Mouse (Mus musculus) stomach, embryonic 15.5 days (tissue): ENCODE data around the gene Pla2g3. TPM values are rescaled to one million over a fixed set of nuclear protein-coding genes. Genes with fewer than 3 reads are reported as not detected.

ENCODE experiments used
- ATAC-seq: fragments of 200-750 bp; cut with Nextera tagmentation; 2 replicates; pipeline ENCODE4 v1.8.0; 2017; ENCODE audit warnings: low read depth, moderate number of reproducible peaks, moderate TSS enrichment; ENCODE audit not compliant: insufficient read depth, low FRiP score
- H3K27ac ChIP-seq: fragments of 300-500 bp; sonication (generic); 2 replicates; pipeline ENCODE4 v1.5.1; 2015; ENCODE audit warnings: mild to moderate bottlenecking, inconsistent platforms
- H3K27me3 ChIP-seq: fragments of 300-500 bp; sonication (generic); replicated peaks from 2 replicates; pipeline ENCODE4 v1.6.1; 2015; ENCODE audit warnings: inconsistent platforms
- H3K36me3 ChIP-seq: fragments of 300-500 bp; sonication (generic); 2 replicates; pipeline ENCODE4 v1.6.1; 2015; ENCODE audit warnings: inconsistent platforms
- H3K4me1 ChIP-seq: fragments of 300-500 bp; sonication (generic); 2 replicates; pipeline ENCODE4 v1.6.1; 2015; ENCODE audit warnings: inconsistent platforms
- H3K4me2 ChIP-seq: fragments of 300-500 bp; sonication (generic); 2 replicates; pipeline ENCODE4 v1.6.1; 2015; ENCODE audit warnings: mild to moderate bottlenecking, inconsistent platforms
- H3K4me3 ChIP-seq: fragments of 300-500 bp; sonication (generic); replicated peaks from 2 replicates; pipeline ENCODE4 v1.5.1; 2015; ENCODE audit warnings: inconsistent platforms
- H3K9ac ChIP-seq: fragments of 300-500 bp; sonication (generic); 2 replicates; pipeline ENCODE4 v1.6.1; 2015; ENCODE audit warnings: inconsistent platforms
- H3K9me3 ChIP-seq: fragments of 300-500 bp; sonication (generic); 2 replicates; pipeline ENCODE4 v1.6.1; 2016; ENCODE audit warnings: inconsistent platforms
- WGBS: fragments of 180-500 bp; shearing (Covaris S2); methylation state at CpG from one replicate; pipeline ENCODE4 v1.1.7; 2015; 5-methylcytosine and 5-hydroxymethylcytosine counted together
- polyA plus RNA-seq: library from polyadenylated mRNA; unstranded; fragments of >200 nt; fragmentation: Nextera tagmentation; extraction: Ambion mirVana; gene quantifications from 2 replicates; pipeline ENCODE4 v1.2.1, GENCODE M21; 2015

Pla2g3 gene
- polyA plus RNA-seq, 1 experiment from 2014 or later: 0.82 TPM

DNA sequence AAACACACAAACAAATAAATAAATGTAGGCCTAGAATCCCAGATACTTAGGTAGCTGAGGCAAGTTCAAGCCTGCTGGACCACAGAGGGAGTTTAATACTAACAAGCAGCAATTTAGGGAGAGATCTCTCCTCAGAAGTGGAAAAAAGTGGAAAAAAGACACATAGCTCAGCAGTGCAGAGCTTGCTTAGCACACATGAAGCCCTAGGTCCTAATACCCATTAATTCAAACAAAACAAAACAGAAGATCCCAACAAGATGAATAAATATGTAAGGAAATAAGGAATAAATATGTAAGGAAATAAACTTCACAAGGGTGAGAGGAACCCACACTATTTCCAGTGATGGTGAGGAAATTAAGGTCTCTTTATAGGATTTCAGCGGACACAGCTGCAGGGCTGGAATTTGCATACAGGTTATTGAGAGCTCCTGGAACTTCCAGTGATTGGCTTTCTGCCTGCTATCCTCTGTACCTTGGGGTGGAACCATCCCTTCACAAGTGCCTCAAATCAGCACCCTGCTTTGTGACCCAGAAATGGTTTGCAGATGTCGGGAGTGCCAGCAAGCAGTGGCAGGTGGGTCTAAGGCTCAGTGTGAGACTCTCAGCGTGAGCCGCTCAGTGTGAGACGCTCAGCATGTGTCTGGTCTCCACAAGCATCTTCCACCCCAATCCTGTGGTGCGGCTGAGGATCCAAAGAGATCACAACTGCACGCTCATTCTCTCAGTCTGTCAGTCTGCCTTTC, 35.9 kb downstream of the Pla2g3 start:
- Histone ChIP-seq H3K9ac (no peak overlapping the region), H3K4me3 (no peak overlapping the region), H3K27me3 (no peaks in the 10 kb centered on the region), H3K4me2 (no peak overlapping the region), H3K36me3 (peaks cover 70% of the 10 kb centered on the region), H3K27ac (no peak overlapping the region), H3K4me1 (no peaks in the 10 kb centered on the region), H3K9me3 (no peaks in the 10 kb centered on the region)
- 83% methylated on average over 7 of the region's 7 CpGs for WGBS
- ATAC-seq: no peak

DNA sequence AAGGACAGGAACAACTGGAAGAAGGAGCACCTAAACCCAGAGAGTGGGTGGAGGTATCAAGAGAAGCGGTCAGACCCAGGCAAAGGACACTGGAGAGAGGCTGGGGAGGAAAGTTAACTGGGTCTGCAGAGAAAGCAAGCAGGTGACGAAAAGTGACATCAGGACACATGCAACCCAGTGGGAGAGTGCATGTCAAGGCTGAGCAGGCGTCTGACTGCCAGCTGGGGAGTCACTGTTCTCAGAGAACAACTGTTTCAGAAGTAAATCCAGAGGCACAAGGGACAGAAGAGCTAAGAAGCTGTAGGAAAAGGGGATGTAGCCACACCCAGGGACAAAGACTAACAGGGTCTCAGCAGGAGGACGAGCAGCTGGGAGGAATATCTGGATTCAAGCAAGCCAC, 37.5 kb downstream of the Pla2g3 start:
- Histone ChIP-seq H3K4me2 (no peak overlapping the region), H3K27me3 (no peaks in the 10 kb centered on the region), H3K4me1 (no peaks in the 10 kb centered on the region), H3K27ac (no peak overlapping the region), H3K36me3 (peaks cover 81% of the 10 kb centered on the region), H3K9me3 (no peaks in the 10 kb centered on the region), H3K9ac (no peak overlapping the region), H3K4me3 (no peak overlapping the region)
- ATAC-seq: no peak
- WGBS: 87% methylated on average over 4 of the region's 4 CpGs

DNA sequence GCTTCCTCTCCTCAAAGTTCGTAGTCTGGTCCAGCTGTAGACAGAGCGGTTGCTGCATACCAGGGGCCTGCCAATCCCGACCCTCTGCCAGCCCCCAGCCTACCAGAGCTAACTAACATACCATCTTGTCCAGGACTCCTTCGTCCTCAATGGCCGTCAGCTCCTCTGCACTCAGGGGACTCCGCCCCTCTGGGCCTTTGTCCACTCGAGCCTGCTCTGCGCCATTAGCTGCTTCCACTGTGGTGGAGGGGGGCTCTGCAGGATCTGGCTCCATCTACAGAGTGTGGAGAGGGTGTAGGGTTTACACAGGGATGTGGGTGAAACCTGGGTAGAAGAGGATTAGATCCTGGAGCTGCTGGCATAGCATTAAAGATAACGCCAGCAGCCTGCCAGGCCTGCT, 38.1 kb downstream of the Pla2g3 start:
- Histone ChIP-seq H3K4me1 (no peaks in the 10 kb centered on the region), H3K9me3 (no peaks in the 10 kb centered on the region), H3K27ac (no peak overlapping the region), H3K36me3 (peaks cover 86% of the 10 kb centered on the region), H3K4me2 (no peak overlapping the region), H3K9ac (no peak overlapping the region), H3K4me3 (no peak overlapping the region), H3K27me3 (no peaks in the 10 kb centered on the region)
- no peak for ATAC-seq
- 81% methylated on average over 9 of the region's 9 CpGs for WGBS

DNA sequence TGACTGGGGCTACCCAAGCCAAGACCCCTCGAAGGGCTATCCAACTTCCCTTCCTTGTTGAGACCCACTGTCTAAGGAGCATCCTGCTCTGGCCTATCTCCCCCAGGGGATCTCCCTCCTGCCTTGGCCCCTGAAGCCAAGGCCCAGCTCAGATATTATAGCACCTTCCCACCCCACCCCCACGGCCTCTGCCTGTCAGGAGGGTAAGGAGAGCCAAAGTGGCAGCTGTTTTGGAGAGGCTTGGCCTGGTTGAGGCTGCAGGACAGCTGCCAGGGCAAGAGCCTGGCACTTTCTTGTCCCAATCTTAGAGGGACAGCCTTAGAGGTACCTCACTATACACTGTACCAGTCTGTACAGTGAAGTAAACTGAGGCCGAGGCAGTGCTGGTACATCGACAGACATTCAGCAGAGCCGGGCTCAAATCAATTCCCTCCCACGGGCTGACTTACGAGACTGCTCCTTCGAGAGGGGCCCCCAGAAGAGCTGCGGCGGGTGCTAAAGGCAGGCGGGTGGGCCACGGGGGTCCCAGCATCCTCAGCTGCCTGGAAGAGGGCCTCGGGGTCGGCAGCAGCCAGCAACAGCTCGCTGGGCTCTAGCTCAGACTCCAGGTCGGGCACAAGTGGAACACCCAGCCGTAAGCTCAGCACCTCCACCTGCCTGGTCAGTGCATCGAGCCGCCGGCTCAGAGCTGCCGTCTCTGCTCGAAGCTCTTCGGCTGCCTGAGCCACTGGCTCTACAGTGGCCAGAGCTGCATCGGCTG, 39.1 kb downstream of the Pla2g3 start:
- Histone ChIP-seq H3K4me3 (no peak overlapping the region), H3K4me2 (no peak overlapping the region), H3K9ac (no peak overlapping the region), H3K36me3 (peaks cover 85% of the 10 kb centered on the region), H3K27me3 (no peaks in the 10 kb centered on the region), H3K4me1 (no peaks in the 10 kb centered on the region), H3K27ac (no peak overlapping the region), H3K9me3 (no peaks in the 10 kb centered on the region)
- ATAC-seq: no peak
- WGBS: 91% methylated on average over 24 of the region's 24 CpGs

DNA sequence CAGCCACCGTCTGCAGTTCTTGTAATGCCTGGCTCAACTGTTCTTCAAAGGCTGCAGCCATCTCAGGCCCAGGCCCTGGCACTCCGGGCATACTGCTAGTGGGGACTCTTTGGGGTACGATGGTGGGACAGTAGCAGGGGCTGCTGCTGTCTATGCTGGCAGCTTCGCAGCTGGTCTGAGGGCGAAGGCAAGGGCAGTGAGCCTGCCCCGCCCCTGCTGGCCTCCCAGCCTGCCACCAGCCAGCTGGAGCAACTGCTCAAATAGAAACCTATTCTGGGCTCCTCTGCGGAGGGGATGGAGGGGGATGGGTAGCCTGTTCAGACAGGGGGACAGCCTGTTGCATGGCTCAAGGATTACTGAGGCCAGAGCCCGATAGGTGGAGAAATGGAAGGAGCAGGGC, 39.7 kb downstream of the Pla2g3 start:
- Histone ChIP-seq H3K9ac (no peak overlapping the region), H3K4me2 (no peak overlapping the region), H3K4me3 (no peak overlapping the region), H3K36me3 (peaks cover 85% of the 10 kb centered on the region), H3K4me1 (no peaks in the 10 kb centered on the region), H3K27ac (no peak overlapping the region), H3K9me3 (no peaks in the 10 kb centered on the region), H3K27me3 (no peaks in the 10 kb centered on the region)
- no peak for ATAC-seq
- WGBS: 81% methylated on average over 8 of the region's 8 CpGs

DNA sequence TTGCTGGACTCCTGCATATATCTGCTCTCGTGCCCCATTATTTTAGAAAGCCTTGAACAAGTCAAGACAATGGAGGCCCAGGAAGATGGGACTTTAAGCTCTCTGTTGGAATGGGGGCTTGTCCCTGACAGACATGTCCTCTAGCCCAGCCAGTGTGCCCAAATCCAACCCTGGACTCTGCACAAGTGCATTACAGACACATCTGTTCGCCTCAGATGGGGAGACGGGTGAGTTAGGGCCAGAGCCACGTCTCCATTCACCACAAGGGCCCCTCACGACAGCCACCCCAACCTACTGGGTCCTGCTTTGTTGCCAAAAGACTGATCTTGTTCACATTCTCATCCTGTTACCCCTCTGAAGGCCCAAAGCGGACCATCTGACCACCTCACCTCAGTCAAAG, 40.1 kb downstream of the Pla2g3 start:
- ATAC-seq: no peak
- no peaks in the 10 kb centered on the region for H3K27me3 ChIP-seq
- no peak overlapping the region for H3K27ac ChIP-seq
- H3K4me2 ChIP-seq: no peak overlapping the region
- H3K36me3 ChIP-seq: peaks cover 84% of the 10 kb centered on the region
- no peaks in the 10 kb centered on the region for H3K4me1 ChIP-seq
- no peak overlapping the region for H3K9ac ChIP-seq
- 81% methylated on average over 6 of the region's 6 CpGs for WGBS
- H3K4me3 ChIP-seq: no peak overlapping the region
- no peaks in the 10 kb centered on the region for H3K9me3 ChIP-seq

DNA sequence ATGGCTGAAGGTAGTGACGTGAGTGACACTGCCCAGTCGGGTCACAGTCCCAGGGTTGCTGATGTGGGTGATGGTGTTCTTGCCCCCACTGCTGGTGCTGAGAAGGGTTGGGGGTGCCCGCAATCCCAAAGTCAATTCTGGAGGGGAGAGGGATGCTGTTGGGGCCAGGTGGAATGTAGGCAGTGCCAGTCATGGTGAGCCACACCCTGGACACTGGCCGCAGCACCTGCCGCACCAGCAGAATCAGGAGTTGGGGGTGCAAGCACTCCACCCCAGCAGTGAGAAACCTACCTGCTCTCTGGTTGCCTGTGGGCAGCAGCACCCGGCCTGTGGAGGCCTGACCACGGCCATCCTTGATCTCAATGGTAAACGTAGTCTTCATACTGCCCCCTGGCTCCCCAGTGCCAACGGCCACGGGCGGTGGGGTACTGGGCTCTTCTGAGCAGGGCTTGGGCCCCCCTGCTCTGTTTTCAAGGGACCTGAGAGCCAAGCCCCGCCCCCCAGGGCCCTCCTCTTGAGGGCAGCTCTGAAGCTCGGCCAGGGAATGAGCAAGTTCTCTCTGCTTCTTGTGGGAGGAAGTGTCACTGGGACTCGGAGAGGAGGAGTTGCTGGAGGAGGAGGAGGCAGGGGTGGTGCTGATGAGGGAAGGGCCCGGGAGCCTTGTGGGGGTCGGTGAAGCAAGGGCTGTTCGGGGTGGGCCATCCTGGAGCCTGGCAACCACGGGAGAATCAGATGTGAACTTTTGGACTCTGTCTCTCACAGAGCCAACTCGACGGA, 41.6 kb downstream of the Pla2g3 start:
- H3K4me3 ChIP-seq: no peak overlapping the region
- no peak for ATAC-seq
- no peaks in the 10 kb centered on the region for H3K9me3 ChIP-seq
- H3K4me2 ChIP-seq: no peak overlapping the region
- no peaks in the 10 kb centered on the region for H3K27me3 ChIP-seq
- 71% methylated on average over 20 of the region's 20 CpGs for WGBS
- no peak overlapping the region for H3K27ac ChIP-seq
- H3K36me3 ChIP-seq: peaks cover 80% of the 10 kb centered on the region
- H3K9ac ChIP-seq: no peak overlapping the region
- no peaks in the 10 kb centered on the region for H3K4me1 ChIP-seq

DNA sequence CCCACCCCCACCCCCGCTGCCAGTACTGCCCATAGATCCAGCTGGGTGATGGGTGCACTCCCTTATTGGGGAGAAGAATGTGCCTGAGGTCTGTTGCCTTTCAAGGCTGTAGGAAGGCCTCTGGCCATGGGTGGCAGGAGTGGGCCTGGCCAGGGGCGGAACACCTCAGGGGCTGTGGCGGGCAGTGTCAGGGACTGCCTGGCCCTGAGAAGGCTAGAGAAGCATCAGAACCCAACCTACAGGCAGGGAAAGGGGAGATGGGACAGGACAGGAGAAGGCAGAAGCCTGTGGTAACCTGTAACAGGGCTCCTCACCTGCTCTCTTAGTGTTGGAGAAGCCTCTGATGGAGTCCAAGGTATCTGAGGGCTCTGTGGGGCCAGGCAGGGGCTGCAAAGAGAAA, 42.6 kb downstream of the Pla2g3 start:
- H3K9me3 ChIP-seq: no peaks in the 10 kb centered on the region
- H3K9ac ChIP-seq: no peak overlapping the region
- H3K27me3 ChIP-seq: no peaks in the 10 kb centered on the region
- WGBS: 94% methylated on average over 3 of the region's 3 CpGs
- no peak overlapping the region for H3K4me3 ChIP-seq
- no peak overlapping the region for H3K27ac ChIP-seq
- peaks cover 5% of the 10 kb centered on the region for H3K4me1 ChIP-seq
- H3K4me2 ChIP-seq: no peak overlapping the region
- peaks cover 70% of the 10 kb centered on the region for H3K36me3 ChIP-seq
- ATAC-seq: no peak

DNA sequence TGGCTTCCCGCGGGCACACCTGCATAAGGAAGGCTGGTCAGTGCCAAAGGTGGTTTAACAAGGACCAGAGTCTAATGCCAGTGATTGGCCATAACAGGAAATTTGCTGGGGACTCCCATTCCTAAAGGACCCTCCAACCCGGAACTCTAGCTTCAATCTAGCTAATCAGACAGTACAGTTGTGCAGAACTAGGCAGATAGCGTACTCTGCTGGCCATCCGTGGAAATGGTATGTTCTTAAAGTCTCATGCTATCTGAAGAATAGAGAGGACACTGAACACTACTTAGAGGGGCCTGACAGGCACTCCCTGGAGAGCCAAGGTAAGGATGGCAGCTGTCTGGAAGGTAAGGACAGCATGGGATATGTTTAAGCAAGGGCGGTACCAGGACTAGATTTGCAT, 43.5 kb downstream of the Pla2g3 start:
- WGBS: 79% methylated on average over 6 of the region's 6 CpGs
- H3K4me1 ChIP-seq: peaks cover 14% of the 10 kb centered on the region
- no peak overlapping the region for H3K27ac ChIP-seq
- peaks cover 62% of the 10 kb centered on the region for H3K36me3 ChIP-seq
- H3K9me3 ChIP-seq: no peaks in the 10 kb centered on the region
- H3K27me3 ChIP-seq: no peaks in the 10 kb centered on the region
- no peak overlapping the region for H3K4me2 ChIP-seq
- H3K9ac ChIP-seq: no peak overlapping the region
- ATAC-seq: no peak
- no peak overlapping the region for H3K4me3 ChIP-seq

DNA sequence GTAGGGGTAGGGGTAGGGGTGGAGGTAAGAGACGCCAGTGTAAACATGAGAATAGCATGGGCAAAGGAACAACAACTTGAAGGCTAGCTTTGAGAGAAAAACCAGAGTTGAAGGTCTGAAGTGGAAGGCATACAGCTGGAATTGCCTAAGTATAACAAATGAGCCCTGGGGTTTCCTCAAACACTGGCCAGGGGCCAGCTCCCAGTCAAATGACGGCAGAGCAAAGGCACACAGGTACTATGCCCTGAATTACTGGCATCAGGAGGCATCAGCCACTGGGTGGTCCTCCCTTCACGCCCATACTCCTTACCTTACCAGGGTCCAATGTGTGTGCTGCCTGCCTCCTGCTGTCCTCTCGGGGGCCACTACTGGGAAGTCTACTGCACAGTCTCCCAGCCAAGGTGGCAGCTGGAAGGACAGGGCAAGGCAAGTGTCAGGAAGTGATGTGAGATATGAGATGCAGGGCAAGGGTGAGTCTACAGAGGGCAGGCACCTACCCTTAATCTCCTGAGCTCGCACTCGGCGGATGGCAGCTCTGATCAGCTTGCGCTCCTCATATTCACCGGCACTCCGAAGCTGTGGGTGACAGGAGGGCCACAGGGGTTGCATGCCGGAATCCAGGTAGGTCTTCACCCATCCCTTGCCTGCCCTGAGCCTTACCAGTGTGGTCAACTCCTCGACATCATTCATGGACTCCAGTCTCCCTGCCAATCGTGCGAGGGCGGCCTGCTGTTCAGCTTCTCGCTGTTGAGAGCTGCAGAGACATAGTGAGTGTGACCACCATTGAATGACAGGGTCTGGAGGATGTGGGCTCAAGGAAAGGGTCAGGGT, 44.2 kb downstream of the Pla2g3 start:
- ATAC-seq: no peak
- no peaks in the 10 kb centered on the region for H3K27me3 ChIP-seq
- H3K36me3 ChIP-seq: peaks cover 55% of the 10 kb centered on the region
- 84% methylated on average over 16 of the region's 16 CpGs for WGBS
- no peaks in the 10 kb centered on the region for H3K9me3 ChIP-seq
- H3K9ac ChIP-seq: no peak overlapping the region
- H3K4me3 ChIP-seq: no peak overlapping the region
- no peak overlapping the region for H3K27ac ChIP-seq
- H3K4me1 ChIP-seq: peaks cover 21% of the 10 kb centered on the region
- H3K4me2 ChIP-seq: no peak overlapping the region

DNA sequence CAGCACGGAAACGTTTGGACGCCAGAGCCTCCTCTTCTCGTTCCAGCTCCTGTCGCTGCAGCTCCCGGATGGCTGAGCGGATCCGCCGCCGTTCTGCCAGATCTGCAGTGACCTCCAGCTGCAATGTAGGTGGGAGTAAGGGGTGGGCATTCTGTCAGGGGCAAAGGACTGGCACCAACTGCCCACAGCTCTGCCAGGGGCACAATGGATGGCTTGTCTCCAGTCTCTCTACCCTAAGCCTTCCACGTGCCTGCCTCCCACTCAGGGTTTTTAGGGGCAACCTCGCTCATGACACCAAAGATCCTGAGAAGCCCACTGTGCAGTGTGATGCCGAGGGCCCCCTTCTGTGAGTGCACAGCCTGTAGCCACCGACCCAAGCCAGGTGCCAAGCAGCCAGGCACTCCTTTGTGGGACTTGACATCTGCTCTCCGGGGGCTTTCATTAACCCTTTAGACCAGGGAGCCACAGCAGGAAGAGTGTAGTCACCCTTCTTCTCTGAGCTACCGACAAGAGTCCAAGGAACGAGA, 45.4 kb downstream of the Pla2g3 start:
- Histone ChIP-seq H3K36me3 (peaks cover 49% of the 10 kb centered on the region), H3K4me3 (no peak overlapping the region), H3K27me3 (no peaks in the 10 kb centered on the region), H3K9me3 (no peaks in the 10 kb centered on the region), H3K4me1 (peaks cover 28% of the 10 kb centered on the region), H3K4me2 (no peak overlapping the region), H3K27ac (no peak overlapping the region), H3K9ac (no peak overlapping the region)
- WGBS: 88% methylated on average over 17 of the region's 17 CpGs
- no peak for ATAC-seq
